Mouse (Mus musculus): ENCODE measurements around the gene Ptprk.
A peak's percentile ranks its signal among the peaks of the same experiment; 100 is the strongest.

Gene Ptprk

GRCm38 (mm10) chr10:28567441-28567840, 492.8 kb downstream of the Ptprk start:
- H3K4me1 ChIP-seq (replicated peaks; ENCODE audit: low read depth, low read length) = no peaks in the 10 kb centered on the region
- H3K36me3 ChIP-seq (ENCODE audit: insufficient read depth, low read length) = no peaks in the 10 kb centered on the region
- H3K9me3 ChIP-seq (ENCODE audit: low read length) = no peaks in the 10 kb centered on the region
- H3K27me3 ChIP-seq (ENCODE audit: insufficient read depth, low read length) = no peaks in the 10 kb centered on the region
- no peak overlapping the region for H3K4me3 ChIP-seq (replicated peaks; ENCODE audit: low read length)
- no peak for TF ChIP-seq POU5F1 (IDR thresholded peaks at IDR 0.05; ENCODE audit: borderline replicate concordance, low read length)
- no peak for TF ChIP-seq CTCF (conservative IDR thresholded peaks at IDR 0.05; ENCODE audit: low read length)
- TF ChIP-seq NANOG (IDR thresholded peaks at IDR 0.05; ENCODE audit: borderline replicate concordance, low read length) = no peak

- no peaks in the 10 kb centered on the region for H3K4me1 ChIP-seq (replicated peaks; ENCODE audit: low read depth, low read length)
- no peaks in the 10 kb centered on the region for H3K36me3 ChIP-seq (ENCODE audit: insufficient read depth, low read length)
- TF ChIP-seq POU5F1 (IDR thresholded peaks at IDR 0.05; ENCODE audit: borderline replicate concordance, low read length) (no peak), CTCF (conservative IDR thresholded peaks at IDR 0.05; ENCODE audit: low read length) (no peak), NANOG (IDR thresholded peaks at IDR 0.05; ENCODE audit: borderline replicate concordance, low read length) (no peak)
- H3K9me3 ChIP-seq (ENCODE audit: low read length) = no peaks in the 10 kb centered on the region
- H3K4me3 ChIP-seq (replicated peaks; ENCODE audit: low read length) = no peak overlapping the region
- H3K27me3 ChIP-seq (ENCODE audit: insufficient read depth, low read length) = no peaks in the 10 kb centered on the region
These were observed 493.4 kb downstream of the Ptprk start for GRCm38 (mm10) chr10:28568047-28568446.

- no peaks in the 10 kb centered on the region for H3K4me1 ChIP-seq (replicated peaks; ENCODE audit: low read depth, low read length)
- H3K9me3 ChIP-seq (ENCODE audit: low read length) = no peaks in the 10 kb centered on the region
- TF ChIP-seq POU5F1 (IDR thresholded peaks at IDR 0.05; ENCODE audit: borderline replicate concordance, low read length) (no peak), CTCF (conservative IDR thresholded peaks at IDR 0.05; ENCODE audit: low read length) (no peak)
- no peak overlapping the region for H3K4me3 ChIP-seq (replicated peaks; ENCODE audit: low read length)
- no peaks in the 10 kb centered on the region for H3K27me3 ChIP-seq (ENCODE audit: insufficient read depth, low read length)
- no peaks in the 10 kb centered on the region for H3K36me3 ChIP-seq (ENCODE audit: insufficient read depth, low read length)
These were observed 505.0 kb downstream of the Ptprk start for GRCm38 (mm10) chr10:28579596-28579995.

- Histone ChIP-seq H3K4me3 (replicated peaks; ENCODE audit: low read length) (no peak overlapping the region), H3K4me1 (replicated peaks; ENCODE audit: low read depth, low read length) (peaks cover 6% of the 10 kb centered on the region; the same call in 1 of the 2 replicates), H3K9me3 (ENCODE audit: low read length) (no peaks in the 10 kb centered on the region), H3K36me3 (ENCODE audit: insufficient read depth, low read length) (no peaks in the 10 kb centered on the region), H3K27me3 (ENCODE audit: insufficient read depth, low read length) (no peaks in the 10 kb centered on the region)
- TF ChIP-seq CTCF (conservative IDR thresholded peaks at IDR 0.05; ENCODE audit: low read length) (no peak), NANOG (IDR thresholded peaks at IDR 0.05; ENCODE audit: borderline replicate concordance, low read length) (peak; percentile 45; the same call in 1 of the 2 replicates), POU5F1 (IDR thresholded peaks at IDR 0.05; ENCODE audit: borderline replicate concordance, low read length) (no peak)
These were observed 512.0 kb downstream of the Ptprk start for GRCm38 (mm10) chr10:28586565-28587138.

- TF ChIP-seq POU5F1 (IDR thresholded peaks at IDR 0.05; ENCODE audit: borderline replicate concordance, low read length) = no peak
- no peak for TF ChIP-seq CTCF (conservative IDR thresholded peaks at IDR 0.05; ENCODE audit: low read length)
- no peak for TF ChIP-seq NANOG (IDR thresholded peaks at IDR 0.05; ENCODE audit: borderline replicate concordance, low read length)
- no peaks in the 10 kb centered on the region for H3K27me3 ChIP-seq (ENCODE audit: insufficient read depth, low read length)
- no peaks in the 10 kb centered on the region for H3K9me3 ChIP-seq (ENCODE audit: low read length)
- H3K4me3 ChIP-seq (replicated peaks; ENCODE audit: low read length) = no peak overlapping the region
- H3K4me1 ChIP-seq (replicated peaks; ENCODE audit: low read depth, low read length) = peaks cover 6% of the 10 kb centered on the region; the same call in 1 of the 2 replicates
- no peaks in the 10 kb centered on the region for H3K36me3 ChIP-seq (ENCODE audit: insufficient read depth, low read length)
These were observed 513.8 kb downstream of the Ptprk start for GRCm38 (mm10) chr10:28588401-28588800.

- no peaks in the 10 kb centered on the region for H3K27me3 ChIP-seq (ENCODE audit: insufficient read depth, low read length)
- peaks cover 6% of the 10 kb centered on the region; the same call in 1 of the 2 replicates for H3K4me1 ChIP-seq (replicated peaks; ENCODE audit: low read depth, low read length)
- TF ChIP-seq NANOG (IDR thresholded peaks at IDR 0.05; ENCODE audit: borderline replicate concordance, low read length) = no peak
- no peak overlapping the region for H3K4me3 ChIP-seq (replicated peaks; ENCODE audit: low read length)
- no peaks in the 10 kb centered on the region for H3K36me3 ChIP-seq (ENCODE audit: insufficient read depth, low read length)
- no peaks in the 10 kb centered on the region for H3K9me3 ChIP-seq (ENCODE audit: low read length)
These were observed 516.2 kb downstream of the Ptprk start for GRCm38 (mm10) chr10:28590822-28591221.

- Histone ChIP-seq H3K9me3 (ENCODE audit: low read length) (no peaks in the 10 kb centered on the region), H3K36me3 (ENCODE audit: insufficient read depth, low read length) (no peaks in the 10 kb centered on the region), H3K27me3 (ENCODE audit: insufficient read depth, low read length) (no peaks in the 10 kb centered on the region), H3K4me1 (replicated peaks; ENCODE audit: low read depth, low read length) (no peaks in the 10 kb centered on the region), H3K4me3 (replicated peaks; ENCODE audit: low read length) (no peak overlapping the region)
- TF ChIP-seq NANOG (IDR thresholded peaks at IDR 0.05; ENCODE audit: borderline replicate concordance, low read length) (no peak), POU5F1 (IDR thresholded peaks at IDR 0.05; ENCODE audit: borderline replicate concordance, low read length) (no peak)
These were observed 519.1 kb downstream of the Ptprk start for GRCm38 (mm10) chr10:28593566-28594292.

GRCm38 (mm10) chr10:28596897-28597296, 522.3 kb downstream of the Ptprk start:
- Histone ChIP-seq H3K27me3 (ENCODE audit: insufficient read depth, low read length) (no peaks in the 10 kb centered on the region), H3K9me3 (ENCODE audit: low read length) (no peaks in the 10 kb centered on the region)
- no peak for TF ChIP-seq CTCF (conservative IDR thresholded peaks at IDR 0.05; ENCODE audit: low read length)
- no peak for TF ChIP-seq NANOG (IDR thresholded peaks at IDR 0.05; ENCODE audit: borderline replicate concordance, low read length)
- TF ChIP-seq POU5F1 (IDR thresholded peaks at IDR 0.05; ENCODE audit: borderline replicate concordance, low read length) = no peak

GRCm38 (mm10) chr10:28609136-28609535, 534.5 kb downstream of the Ptprk start:
- Histone ChIP-seq H3K4me1 (replicated peaks; ENCODE audit: low read depth, low read length) (no peaks in the 10 kb centered on the region), H3K9me3 (ENCODE audit: low read length) (no peaks in the 10 kb centered on the region), H3K36me3 (ENCODE audit: insufficient read depth, low read length) (no peaks in the 10 kb centered on the region), H3K27me3 (ENCODE audit: insufficient read depth, low read length) (no peaks in the 10 kb centered on the region), H3K4me3 (replicated peaks; ENCODE audit: low read length) (no peak overlapping the region)
- TF ChIP-seq CTCF (conservative IDR thresholded peaks at IDR 0.05; ENCODE audit: low read length) = no peak
- no peak for TF ChIP-seq NANOG (IDR thresholded peaks at IDR 0.05; ENCODE audit: borderline replicate concordance, low read length)
- TF ChIP-seq POU5F1 (IDR thresholded peaks at IDR 0.05; ENCODE audit: borderline replicate concordance, low read length) = no peak

More at GRCm38 (mm10) chr10:28596897-28597296, 522.3 kb downstream of the Ptprk start:
- no peaks in the 10 kb centered on the region for H3K4me1 ChIP-seq (replicated peaks; ENCODE audit: low read depth, low read length)
- no peak overlapping the region for H3K4me3 ChIP-seq (replicated peaks; ENCODE audit: low read length)
- H3K36me3 ChIP-seq (ENCODE audit: insufficient read depth, low read length) = no peaks in the 10 kb centered on the region

Measured in E14TG2a.4 (cell line).